ENCODE assay signal across 8 mouse cellular contexts in the genomic region with DNA sequence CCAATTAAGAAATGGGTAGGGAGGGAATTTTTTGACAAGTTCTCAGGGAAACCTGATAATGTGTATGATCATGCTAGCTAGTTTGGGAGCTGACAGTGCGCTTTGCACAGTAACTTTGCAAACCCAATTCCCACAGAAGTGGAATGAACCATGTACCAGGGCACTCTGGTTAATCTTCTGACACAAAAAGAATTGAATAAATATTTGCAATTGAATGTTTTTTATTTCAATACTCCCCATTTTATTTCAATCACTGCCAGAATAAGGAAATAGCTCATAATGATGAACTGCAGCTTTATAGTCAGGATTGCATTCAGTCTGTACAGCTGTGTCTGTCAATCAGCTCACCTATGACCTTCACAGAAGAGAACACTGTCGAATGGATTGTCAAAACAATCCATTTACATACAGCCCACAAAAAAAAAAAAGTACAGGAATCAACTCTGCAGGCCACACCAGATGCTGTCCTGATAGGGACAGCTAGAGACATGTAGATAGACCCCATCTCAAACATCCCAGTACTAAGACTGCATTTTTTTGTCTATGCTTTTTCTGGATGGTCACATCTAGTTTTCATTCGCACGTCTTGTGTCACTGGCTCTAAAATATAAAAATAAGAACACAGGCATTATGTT. TPM values are rescaled to one million over a fixed set of nuclear protein-coding genes. Genes with fewer than 3 reads are reported as not detected.
DNase-seq lines count a peak whose midpoint lies in the region; ATAC-seq lines count a peak whose summit lies in the region.

No protein-coding gene starts in this region.

- peaks cover 12% of the 10 kb centered on the region for H3K36me3 ChIP-seq in heart, embryonic 16.5 days (ENCODE audit: control insufficient read depth, insufficient read depth)
- peaks cover 30% of the 10 kb centered on the region for H3K36me3 ChIP-seq in hindbrain, embryonic 14.5 days (replicated peaks; ENCODE audit: control insufficient read depth, insufficient read depth)
- peaks cover 17% of the 10 kb centered on the region for H3K36me3 ChIP-seq in midbrain, embryonic 13.5 days

- peak overlapping the region; percentile 79 for H3K4me3 ChIP-seq in heart, embryonic 16.5 days (ENCODE audit: low read length)
- H3K4me3 ChIP-seq in hindbrain, embryonic 14.5 days (replicated peaks; ENCODE audit: low read length), result peak overlapping the region; percentile 85
- H3K4me3 ChIP-seq in midbrain, embryonic 13.5 days (replicated peaks), result peak overlapping the region; percentile 90

- no peak for DNase-seq in heart, postnatal 4 days
- peak; percentile 18 for DNase-seq in MN1 (ENCODE audit: low spot score)
- no peak for DNase-seq in hindbrain, embryonic 14.5 days (ENCODE audit: low spot score)
- DNase-seq in natural killer cell, adult 2 months (ENCODE audit: low spot score in 2 of 2), result no peak
- no peak for DNase-seq in thymus, postnatal 10 days (ENCODE audit: low spot score in 2 of 2)
- no peak for DNase-seq in c-Kit-positive CD71-positive TER-119-positive erythroid progenitor cells, embryonic 14.5 days (ENCODE audit: low spot score)

- H3K9me3 ChIP-seq in heart, embryonic 16.5 days (replicated peaks; ENCODE audit: control insufficient read depth, low read length), result no peaks in the 10 kb centered on the region
- no peaks in the 10 kb centered on the region for H3K9me3 ChIP-seq in hindbrain, embryonic 14.5 days (ENCODE audit: control insufficient read depth, low read length)
- H3K9me3 ChIP-seq in midbrain, embryonic 13.5 days, result no peaks in the 10 kb centered on the region

- H3K4me1 ChIP-seq in heart, embryonic 16.5 days (ENCODE audit: control insufficient read depth, insufficient read depth, low read length), result peaks cover 13% of the 10 kb centered on the region
- peaks cover 20% of the 10 kb centered on the region for H3K4me1 ChIP-seq in hindbrain, embryonic 14.5 days (replicated peaks; ENCODE audit: control insufficient read depth, insufficient read depth, low read length)
- peaks cover 26% of the 10 kb centered on the region for H3K4me1 ChIP-seq in midbrain, embryonic 13.5 days (replicated peaks)

- 29% methylated on average over 4 of the region's 4 CpGs for WGBS in heart, embryonic 16.5 days
- 19% methylated on average over 4 of the region's 4 CpGs for WGBS in hindbrain, embryonic 14.5 days
- 24% methylated on average over 4 of the region's 4 CpGs for WGBS in midbrain, embryonic 13.5 days

- no peak for ATAC-seq in heart, embryonic 16.5 days (replicated peaks; ENCODE audit: extremely low read depth, insufficient read depth, low FRiP score)
- no peak for ATAC-seq in hindbrain, embryonic 14.5 days (ENCODE audit: low FRiP score)
- no peak for ATAC-seq in midbrain, embryonic 13.5 days

- peak overlapping the region; percentile 84 for H3K4me2 ChIP-seq in heart, embryonic 16.5 days (ENCODE audit: low read depth, low read length)
- peak overlapping the region; percentile 96 for H3K4me2 ChIP-seq in hindbrain, embryonic 14.5 days (replicated peaks)
- H3K4me2 ChIP-seq in midbrain, embryonic 13.5 days (replicated peaks), result peak overlapping the region; percentile 77

- H3K9ac ChIP-seq in heart, embryonic 16.5 days (ENCODE audit: low read length), result peak overlapping the region; percentile 92
- peak overlapping the region; percentile 97 for H3K9ac ChIP-seq in hindbrain, embryonic 14.5 days
- H3K9ac ChIP-seq in midbrain, embryonic 13.5 days (replicated peaks), result peak overlapping the region; percentile 95

- H3K27ac ChIP-seq in heart, embryonic 16.5 days (ENCODE audit: low read length), result no peak overlapping the region
- no peak overlapping the region for H3K27ac ChIP-seq in hindbrain, embryonic 14.5 days
- H3K27ac ChIP-seq in midbrain, embryonic 13.5 days, result no peak overlapping the region

- no peaks in the 10 kb centered on the region for H3K27me3 ChIP-seq in heart, embryonic 16.5 days (ENCODE audit: control insufficient read depth, insufficient read depth, low read length)
- no peaks in the 10 kb centered on the region for H3K27me3 ChIP-seq in hindbrain, embryonic 14.5 days (ENCODE audit: control insufficient read depth, insufficient read depth, low read length)
- 0 out of 2 replicates have a peak, but pooled peaks cover 3% of the 10 kb centered on the region for H3K27me3 ChIP-seq in midbrain, embryonic 13.5 days

RNA-seq across cellular contexts. Expression of a gene that starts 26.9 kb away (rescaled TPM):
- 8.3 and 8.9 TPM in 2 replicates for polyA plus RNA-seq in heart, embryonic 16.5 days (2015; fragmentation: Nextera tagmentation; extraction: Ambion mirVana)
- 1 to 10 TPM; 4.8 to 5.8 TPM for total RNA-seq in heart, postnatal 4 days (2021)
- 16.9 and 18.4 TPM in 2 replicates for polyA plus RNA-seq in hindbrain, embryonic 14.5 days (2014; fragmentation: Nextera tagmentation; extraction: Ambion mirVana)
- polyA plus RNA-seq in midbrain, embryonic 13.5 days (2015; fragmentation: Nextera tagmentation; extraction: Ambion mirVana), result 18.5 and 20.4 TPM in 2 replicates

RNA-seq across cellular contexts. Expression of a gene that starts 38.6 kb away (rescaled TPM):
- polyA plus RNA-seq in heart, embryonic 16.5 days (2015; fragmentation: Nextera tagmentation; extraction: Ambion mirVana), result 49.1 and 55.1 TPM in 2 replicates
- 100 to 1,000 TPM in 1 of 2 experiments, 10 to 100 TPM in 1; 96.9 to 107 TPM for total RNA-seq in heart, postnatal 4 days (2021)
- 91.5 and 98.2 TPM in 2 replicates for polyA plus RNA-seq in hindbrain, embryonic 14.5 days (2014; fragmentation: Nextera tagmentation; extraction: Ambion mirVana)
- polyA plus RNA-seq in midbrain, embryonic 13.5 days (2015; fragmentation: Nextera tagmentation; extraction: Ambion mirVana), result 95.9 and 102 TPM in 2 replicates

RNA-seq across cellular contexts. Expression of a gene that starts 59.7 kb away (rescaled TPM):
- 0.14 and 0.37 TPM in 2 replicates for polyA plus RNA-seq in heart, embryonic 16.5 days (2015; fragmentation: Nextera tagmentation; extraction: Ambion mirVana)
- not detected for total RNA-seq in heart, postnatal 4 days (2021)
- polyA plus RNA-seq in hindbrain, embryonic 14.5 days (2014; fragmentation: Nextera tagmentation; extraction: Ambion mirVana), result 0.10 TPM in 1 of 2 replicates, not detected in the other
- polyA plus RNA-seq in midbrain, embryonic 13.5 days (2015; fragmentation: Nextera tagmentation; extraction: Ambion mirVana), result 0.20 and 0.67 TPM in 2 replicates
